Mouse (Mus musculus) forebrain, embryonic 16.5 days (tissue): ENCODE data around the gene Nxph4. TPM values are rescaled to one million over a fixed set of nuclear protein-coding genes. Genes with fewer than 3 reads are reported as not detected.

Experiments
- ATAC-seq: fragments of 200-750 bp; cut with Nextera tagmentation; 2 replicates; pipeline ENCODE4 v1.8.0; 2017; ENCODE audit warnings: mild to moderate bottlenecking, moderate library complexity
- H3K27ac ChIP-seq: fragments of 300-500 bp; sonication (generic); 2 replicates; pipeline ENCODE4 v1.5.1; 2014; ENCODE audit warnings: low read length, control low read depth
- H3K27me3 ChIP-seq: fragments of 300-500 bp; sonication (generic); replicated peaks from 2 replicates; pipeline ENCODE4 v1.6.1; 2014; ENCODE audit warnings: low read length; ENCODE audit not compliant: control insufficient read depth, insufficient read depth
- H3K36me3 ChIP-seq: fragments of 300-500 bp; sonication (generic); 2 replicates; pipeline ENCODE4 v1.6.1; 2014; ENCODE audit not compliant: control insufficient read depth, insufficient read depth
- H3K4me1 ChIP-seq: fragments of 300-500 bp; sonication (generic); replicated peaks from 2 replicates; pipeline ENCODE4 v1.6.1; 2014; ENCODE audit warnings: low read length; ENCODE audit not compliant: control insufficient read depth, insufficient read depth
- H3K4me2 ChIP-seq: fragments of 300-500 bp; sonication (generic); 2 replicates; pipeline ENCODE4 v1.6.1; 2014; ENCODE audit warnings: mild to moderate bottlenecking, low read length, control low read depth
- H3K4me3 ChIP-seq: fragments of 300-500 bp; sonication (generic); replicated peaks from 2 replicates; pipeline ENCODE4 v1.5.1; 2014; ENCODE audit warnings: mild to moderate bottlenecking, low read length, control low read depth
- H3K9ac ChIP-seq: fragments of 300-500 bp; sonication (generic); replicated peaks from 2 replicates; pipeline ENCODE4 v1.6.1; 2014; ENCODE audit warnings: low read depth, low read length, control low read depth
- H3K9me3 ChIP-seq: fragments of 300-500 bp; sonication (generic); 2 replicates; pipeline ENCODE4 v1.6.1; 2016; ENCODE audit warnings: low read length; ENCODE audit not compliant: control insufficient read depth
- whole genome bisulfite sequencing: fragments of 180-500 bp; shearing (Covaris S2); extraction: QIAGEN DNeasy Blood & Tissue Kit; methylation state at CpG from one replicate; pipeline ENCODE4 v1.1.7; 2014; 5-methylcytosine and 5-hydroxymethylcytosine counted together
- polyA plus RNA-seq: library from polyadenylated mRNA; unstranded; fragments of >200 nt; fragmentation: Nextera tagmentation; extraction: Ambion mirVana; gene quantifications from 2 replicates; pipeline ENCODE4 v1.2.1, GENCODE M21; 2015

Nxph4 gene
- polyA plus RNA-seq, 1 experiment from 2014 or later = 36.0 TPM

DNA sequence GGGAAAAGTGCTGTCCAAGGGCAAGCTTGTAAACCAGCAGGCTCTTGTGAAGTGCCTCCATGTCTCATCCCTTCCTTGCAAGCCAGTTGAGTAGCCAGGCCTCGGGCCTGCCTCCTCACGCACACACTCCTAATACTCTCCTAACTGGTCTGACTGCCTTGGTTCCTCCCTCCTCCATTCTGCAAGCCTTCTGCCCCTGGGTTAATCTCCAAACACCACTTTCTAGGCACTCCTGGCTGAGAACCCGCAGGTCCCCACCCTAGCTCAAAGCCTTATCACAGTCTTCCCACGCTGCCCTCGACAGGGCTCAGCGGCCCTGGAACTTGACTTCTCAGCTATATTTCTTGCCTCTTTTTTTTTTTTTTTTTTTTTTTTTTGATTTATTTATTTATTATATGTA lies 36.0 kb upstream of the Nxph4 start:
- no peak overlapping the region for H3K9ac ChIP-seq
- H3K4me1 ChIP-seq = no peaks in the 10 kb centered on the region
- no peaks in the 10 kb centered on the region for H3K27me3 ChIP-seq
- no peaks in the 10 kb centered on the region for H3K9me3 ChIP-seq
- 86% methylated on average over 6 of the region's 6 CpGs for WGBS
- peaks cover 48% of the 10 kb centered on the region for H3K36me3 ChIP-seq
- ATAC-seq = no peak
- H3K27ac ChIP-seq = no peak overlapping the region
- no peak overlapping the region for H3K4me3 ChIP-seq
- no peak overlapping the region for H3K4me2 ChIP-seq

DNA sequence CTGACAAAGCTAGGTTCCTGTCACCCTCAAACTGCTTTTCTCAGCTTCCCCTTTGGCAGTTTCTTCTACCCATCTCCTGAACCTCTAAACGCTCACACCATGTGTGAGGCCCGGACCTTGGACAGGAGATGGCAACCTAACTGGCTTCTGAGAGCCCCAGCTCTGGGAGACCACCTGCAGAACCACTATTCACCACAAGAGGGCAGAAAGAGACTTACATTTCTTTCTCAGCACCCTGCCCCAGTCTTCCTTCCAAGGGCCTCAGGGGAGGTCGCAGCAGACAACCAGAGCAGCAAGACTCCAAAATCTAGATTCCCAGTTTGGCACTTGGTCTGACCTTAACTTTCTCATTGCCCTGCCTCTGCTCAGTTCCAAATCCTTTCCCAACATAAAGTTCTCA lies 35.1 kb upstream of the Nxph4 start:
- Histone ChIP-seq H3K4me3 (no peak overlapping the region), H3K9ac (no peak overlapping the region), H3K27ac (no peak overlapping the region), H3K9me3 (no peaks in the 10 kb centered on the region), H3K36me3 (peaks cover 45% of the 10 kb centered on the region), H3K4me1 (no peaks in the 10 kb centered on the region), H3K4me2 (no peak overlapping the region), H3K27me3 (no peaks in the 10 kb centered on the region)
- peak; percentile 63; the same call in 1 of the 2 replicates for ATAC-seq
- WGBS = 23% methylated on average over 3 of the region's 3 CpGs

DNA sequence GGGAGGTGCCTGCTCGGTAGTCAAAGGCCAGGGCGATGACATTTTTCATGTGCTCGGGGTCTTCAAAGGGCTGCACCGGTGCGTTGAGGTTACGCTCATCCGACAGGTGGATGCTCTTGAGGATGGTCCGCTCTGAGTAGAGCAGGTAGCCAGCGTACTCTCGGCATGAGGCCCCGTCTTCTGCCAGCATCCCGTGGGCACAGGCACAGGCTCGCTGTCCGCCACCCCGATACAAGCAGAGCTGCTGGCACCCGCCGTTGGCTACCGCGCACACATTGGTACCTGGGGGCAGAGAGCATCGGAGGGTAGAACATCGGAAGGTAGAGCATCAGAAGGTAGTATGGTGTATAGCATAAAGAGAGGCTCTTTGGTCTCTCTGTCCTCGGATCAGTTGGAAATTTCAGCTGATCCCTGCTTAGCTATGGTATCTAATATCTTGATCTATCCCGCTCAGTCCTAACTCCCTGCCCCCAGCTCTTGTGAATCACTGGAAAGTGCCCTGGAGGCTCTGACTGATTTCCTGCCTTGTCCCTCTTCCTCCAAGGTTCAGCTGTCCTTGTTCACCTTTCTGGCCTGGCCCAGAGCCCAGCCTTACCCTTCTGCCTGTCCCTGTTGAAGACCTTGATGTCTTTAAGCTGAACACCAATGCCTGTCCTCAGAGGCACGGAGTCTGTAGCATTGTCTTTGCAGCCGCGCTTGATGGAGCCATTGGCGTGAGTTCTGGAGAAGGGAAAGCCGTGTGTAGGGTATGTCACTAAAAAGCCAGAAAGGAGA lies 32.4 kb upstream of the Nxph4 start:
- Histone ChIP-seq H3K27ac (no peak overlapping the region), H3K4me3 (no peak overlapping the region), H3K27me3 (no peaks in the 10 kb centered on the region), H3K9ac (no peak overlapping the region), H3K4me2 (no peak overlapping the region), H3K4me1 (no peaks in the 10 kb centered on the region), H3K36me3 (peaks cover 49% of the 10 kb centered on the region), H3K9me3 (no peaks in the 10 kb centered on the region)
- ATAC-seq = no peak
- WGBS = 95% methylated on average over 28 of the region's 28 CpGs

DNA sequence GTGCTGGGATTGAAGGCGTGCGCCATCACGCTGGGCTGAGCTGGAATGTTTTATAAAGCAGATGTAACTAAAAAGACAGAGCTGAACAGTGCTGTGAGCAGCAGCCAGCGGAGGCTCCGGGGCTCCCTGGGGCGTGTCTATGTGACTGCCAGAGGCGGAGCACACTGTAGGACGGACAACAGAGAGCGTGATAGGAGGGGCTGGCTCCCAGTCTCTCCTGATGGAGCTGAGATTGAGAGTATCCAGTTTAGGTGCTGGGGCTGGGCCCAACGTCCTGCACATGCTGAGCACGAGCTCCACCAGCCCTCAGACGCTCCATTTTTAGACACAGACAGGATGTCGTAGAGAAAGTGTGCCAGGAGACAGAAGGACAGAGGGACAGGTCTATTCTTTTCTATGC lies 29.9 kb upstream of the Nxph4 start:
- Histone ChIP-seq H3K4me2 (no peak overlapping the region), H3K36me3 (peaks cover 61% of the 10 kb centered on the region), H3K9me3 (no peaks in the 10 kb centered on the region), H3K4me3 (no peak overlapping the region), H3K9ac (no peak overlapping the region), H3K27me3 (no peaks in the 10 kb centered on the region), H3K27ac (no peak overlapping the region), H3K4me1 (no peaks in the 10 kb centered on the region)
- WGBS = 63% methylated on average over 13 of the region's 13 CpGs
- no peak for ATAC-seq

DNA sequence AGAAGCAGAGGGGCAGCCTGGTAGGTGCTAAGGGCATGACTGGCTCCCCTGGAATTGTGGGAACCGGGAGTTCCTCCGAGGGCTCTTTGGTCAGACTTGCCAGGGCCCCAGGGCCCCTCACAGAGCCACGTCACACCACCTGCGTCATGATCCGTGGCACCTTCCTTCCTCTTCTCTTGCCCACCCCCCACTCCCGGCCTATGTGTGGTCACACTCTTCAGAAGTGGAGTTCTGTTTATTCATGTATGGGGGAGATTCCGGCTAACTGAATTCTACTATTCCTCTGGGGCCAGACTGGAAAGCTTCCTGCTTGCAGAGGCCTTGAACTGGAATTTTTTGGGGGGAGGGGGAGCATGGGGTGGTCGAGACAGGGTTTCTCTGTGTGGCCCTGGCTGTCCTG lies 29.5 kb upstream of the Nxph4 start:
- H3K9ac ChIP-seq = no peak overlapping the region
- ATAC-seq = no peak
- H3K36me3 ChIP-seq = peaks cover 62% of the 10 kb centered on the region
- no peak overlapping the region for H3K27ac ChIP-seq
- H3K27me3 ChIP-seq = no peaks in the 10 kb centered on the region
- WGBS = 84% methylated on average over 8 of the region's 8 CpGs
- H3K4me3 ChIP-seq = no peak overlapping the region
- H3K9me3 ChIP-seq = no peaks in the 10 kb centered on the region
- no peak overlapping the region for H3K4me2 ChIP-seq
- no peaks in the 10 kb centered on the region for H3K4me1 ChIP-seq

DNA sequence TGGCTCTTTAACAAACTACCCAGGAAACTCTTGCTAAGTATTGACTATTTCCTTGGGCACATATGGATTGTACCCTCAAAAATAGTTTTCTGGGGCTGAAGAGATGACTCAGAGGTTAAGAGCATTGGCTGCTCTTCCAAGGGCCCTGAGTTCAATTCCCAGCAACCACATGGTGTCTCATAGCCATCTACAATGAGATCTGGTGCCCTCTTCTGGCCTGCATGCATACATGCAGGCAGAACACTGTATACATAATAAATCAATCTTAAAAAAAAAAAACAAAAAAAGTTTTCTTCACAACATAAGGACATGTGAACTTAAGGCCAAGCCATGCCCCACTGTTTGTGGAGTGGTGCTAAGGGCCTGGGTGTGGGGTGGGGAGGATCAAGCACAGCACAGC lies 26.8 kb upstream of the Nxph4 start:
- Histone ChIP-seq H3K27ac (no peak overlapping the region), H3K9ac (no peak overlapping the region), H3K27me3 (no peaks in the 10 kb centered on the region), H3K4me2 (no peak overlapping the region), H3K36me3 (peaks cover 67% of the 10 kb centered on the region), H3K4me1 (no peaks in the 10 kb centered on the region), H3K4me3 (no peak overlapping the region), H3K9me3 (no peaks in the 10 kb centered on the region)
- no peak for ATAC-seq

DNA sequence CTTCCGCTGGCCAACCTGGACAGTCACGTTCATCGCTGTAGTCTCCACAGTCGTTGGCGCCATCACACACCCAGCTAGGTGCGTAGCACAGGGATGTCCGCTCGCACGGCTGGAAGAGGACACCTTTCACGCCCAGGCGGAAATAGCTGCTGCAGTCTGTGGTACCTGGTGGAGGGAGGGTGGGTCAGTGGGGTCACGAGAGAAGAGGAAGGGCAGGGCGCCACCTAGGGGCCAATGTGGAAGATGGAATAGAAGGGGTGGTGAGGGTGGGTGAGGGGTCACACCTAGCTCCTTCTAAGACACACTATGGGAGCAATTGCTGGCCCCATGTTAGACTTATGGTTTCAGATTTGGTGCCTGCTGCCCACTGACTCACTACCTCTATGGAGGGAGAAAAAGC lies 23.0 kb upstream of the Nxph4 start:
- Histone ChIP-seq H3K9ac (no peak overlapping the region), H3K27me3 (no peaks in the 10 kb centered on the region), H3K4me2 (no peak overlapping the region), H3K36me3 (peaks cover 74% of the 10 kb centered on the region), H3K4me1 (no peaks in the 10 kb centered on the region), H3K9me3 (no peaks in the 10 kb centered on the region), H3K4me3 (no peak overlapping the region), H3K27ac (no peak overlapping the region)
- 86% methylated on average over 13 of the region's 13 CpGs for whole genome bisulfite sequencing
- ATAC-seq = no peak

DNA sequence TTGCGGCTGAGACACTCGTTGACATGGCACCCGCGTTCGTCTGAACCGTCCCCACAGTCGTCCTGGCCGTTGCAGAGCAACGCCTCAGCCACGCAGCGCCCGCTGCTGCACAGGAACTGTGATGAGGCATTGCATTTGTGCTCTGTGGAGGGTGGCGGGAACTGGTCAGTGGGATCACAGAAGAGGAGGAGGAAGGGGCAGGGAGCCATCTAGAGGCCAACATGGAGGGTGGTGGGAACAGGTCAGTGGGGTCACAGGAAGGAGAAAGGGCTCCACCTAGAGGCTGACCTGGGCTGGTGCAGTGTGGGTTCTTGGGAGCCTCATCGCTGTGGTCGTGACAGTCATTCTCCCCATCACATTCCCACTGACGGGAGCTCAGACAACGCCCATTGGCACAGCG lies 21.3 kb upstream of the Nxph4 start:
- no peaks in the 10 kb centered on the region for H3K27me3 ChIP-seq
- H3K9me3 ChIP-seq = no peaks in the 10 kb centered on the region
- ATAC-seq = no peak
- 67% methylated on average over 18 of the region's 18 CpGs for WGBS
- H3K36me3 ChIP-seq = peaks cover 68% of the 10 kb centered on the region
- H3K9ac ChIP-seq = no peak overlapping the region
- no peaks in the 10 kb centered on the region for H3K4me1 ChIP-seq
- H3K27ac ChIP-seq = no peak overlapping the region
- no peak overlapping the region for H3K4me3 ChIP-seq
- H3K4me2 ChIP-seq = no peak overlapping the region

DNA sequence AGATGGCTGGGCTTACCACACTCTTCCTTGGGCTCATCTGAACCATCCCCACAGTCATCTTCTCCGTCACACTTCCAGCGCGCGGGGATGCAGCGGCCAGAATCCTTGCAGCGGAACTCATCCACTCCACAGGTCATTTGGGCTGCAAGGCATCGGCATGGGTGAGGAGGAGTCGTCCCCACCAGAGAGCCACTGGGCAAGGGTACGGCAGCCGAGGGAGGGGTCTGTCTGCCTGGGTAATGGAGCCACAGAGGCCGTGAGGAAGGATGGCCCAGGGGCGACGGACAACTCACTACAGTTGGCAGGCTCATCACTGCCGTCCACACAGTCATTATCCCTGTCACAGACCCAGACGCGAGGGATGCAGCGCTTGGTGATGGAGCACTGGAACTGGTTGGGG lies 15.5 kb upstream of the Nxph4 start:
- Histone ChIP-seq H3K36me3 (peaks cover 55% of the 10 kb centered on the region), H3K9ac (no peak overlapping the region), H3K4me3 (no peak overlapping the region), H3K27ac (no peak overlapping the region), H3K4me1 (no peaks in the 10 kb centered on the region), H3K4me2 (no peak overlapping the region), H3K9me3 (no peaks in the 10 kb centered on the region), H3K27me3 (no peaks in the 10 kb centered on the region)
- WGBS = 91% methylated on average over 17 of the region's 17 CpGs
- ATAC-seq = no peak

DNA sequence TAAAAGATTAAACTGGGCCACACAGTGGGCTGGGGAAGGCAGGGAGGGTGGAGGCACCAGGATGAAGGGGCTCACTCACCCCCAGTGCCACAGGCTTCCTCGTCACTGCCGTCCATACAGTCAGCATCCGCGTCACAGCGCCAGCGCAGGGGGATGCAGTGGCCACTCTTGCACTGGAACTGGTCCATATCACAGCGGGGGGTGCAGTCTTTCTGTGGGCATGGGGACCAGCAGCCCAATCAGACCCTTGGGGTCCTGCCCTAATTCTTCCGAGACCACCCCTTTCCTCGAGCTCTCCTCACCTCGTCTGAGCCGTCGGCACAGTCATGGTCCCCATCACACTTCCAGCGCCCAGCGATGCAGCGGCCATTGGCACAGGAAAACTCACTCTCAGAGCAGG lies 13.9 kb upstream of the Nxph4 start:
- no peak for ATAC-seq
- H3K4me2 ChIP-seq = no peak overlapping the region
- WGBS = 89% methylated on average over 15 of the region's 15 CpGs
- H3K27me3 ChIP-seq = no peaks in the 10 kb centered on the region
- no peak overlapping the region for H3K27ac ChIP-seq
- H3K4me3 ChIP-seq = no peak overlapping the region
- H3K4me1 ChIP-seq = no peaks in the 10 kb centered on the region
- no peaks in the 10 kb centered on the region for H3K9me3 ChIP-seq
- H3K9ac ChIP-seq = no peak overlapping the region
- H3K36me3 ChIP-seq = peaks cover 56% of the 10 kb centered on the region
